Mouse (Mus musculus) fibroblast of lung, adult 2 months (primary cell): ENCODE measurements around the gene Hmgb3.
"Not testable (repeated sequence)": the region's sequence is repeated elsewhere in the genome, so short reads cannot be mapped to it uniquely, and the experiment has no call there.

ENCODE experiments used
- DNase-seq: peaks from one replicate; pipeline ENCODE4 v3.0.0-alpha.2; 2011; ENCODE audit warnings: low read depth

Gene Hmgb3

DNA sequence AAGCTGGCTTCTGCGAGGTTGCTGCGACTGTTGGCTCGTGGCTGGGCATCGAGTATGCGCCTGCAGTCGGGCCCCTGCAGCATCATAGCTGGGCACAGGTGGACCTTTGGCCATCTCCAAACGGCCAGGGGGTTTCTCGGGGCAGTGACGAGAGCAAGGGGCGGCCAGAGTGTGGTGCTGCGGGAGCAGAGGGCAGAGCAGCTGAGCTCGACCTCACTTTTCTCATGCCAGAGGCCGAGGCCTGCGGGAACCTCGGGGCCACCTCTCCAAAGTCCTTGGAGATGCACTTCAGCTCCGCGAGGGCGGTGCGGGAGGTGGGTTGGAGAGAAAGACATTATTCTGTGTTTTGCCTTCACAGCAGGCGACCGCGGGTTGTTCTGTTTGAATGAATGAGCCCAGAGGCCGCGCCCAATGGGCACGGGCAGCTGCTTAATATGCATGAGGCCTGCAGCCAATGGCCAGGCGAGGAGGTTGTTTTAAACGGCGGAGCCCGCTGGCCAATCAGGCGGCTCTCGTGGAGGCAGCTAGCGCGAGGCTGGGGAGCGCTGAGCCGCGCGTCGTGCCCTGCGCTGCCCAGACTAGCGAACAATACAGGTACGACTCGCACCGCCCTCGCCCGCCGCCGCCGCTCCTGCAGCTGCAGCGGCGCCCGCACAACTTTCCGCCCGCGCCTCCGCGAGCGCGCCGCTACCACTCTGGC is at the start of gene Hmgb3:
Hmgb3 (plus strand) TSS at position 504 of the 700 bp plus-strand sequence.
- peak; percentile 40 for DNase-seq

DNA sequence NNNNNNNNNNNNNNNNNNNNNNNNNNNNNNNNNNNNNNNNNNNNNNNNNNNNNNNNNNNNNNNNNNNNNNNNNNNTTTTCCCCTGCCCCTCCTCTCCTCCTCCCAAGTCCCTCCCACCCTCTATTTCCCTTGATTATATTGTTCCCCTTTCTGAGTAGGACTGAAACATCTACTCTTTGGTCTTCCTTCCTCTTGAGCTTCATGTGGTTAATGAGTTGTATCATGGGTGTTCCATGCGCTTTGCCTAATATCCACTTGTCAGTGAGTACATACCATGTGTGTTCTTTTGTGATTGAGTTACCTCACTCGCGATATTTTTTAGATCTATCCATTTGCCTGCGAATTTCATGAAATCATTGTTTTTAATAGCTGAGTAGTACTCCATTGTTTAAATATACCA is 49.1 kb upstream of the Hmgb3 start:
- not testable (repeated sequence) for DNase-seq

DNA sequence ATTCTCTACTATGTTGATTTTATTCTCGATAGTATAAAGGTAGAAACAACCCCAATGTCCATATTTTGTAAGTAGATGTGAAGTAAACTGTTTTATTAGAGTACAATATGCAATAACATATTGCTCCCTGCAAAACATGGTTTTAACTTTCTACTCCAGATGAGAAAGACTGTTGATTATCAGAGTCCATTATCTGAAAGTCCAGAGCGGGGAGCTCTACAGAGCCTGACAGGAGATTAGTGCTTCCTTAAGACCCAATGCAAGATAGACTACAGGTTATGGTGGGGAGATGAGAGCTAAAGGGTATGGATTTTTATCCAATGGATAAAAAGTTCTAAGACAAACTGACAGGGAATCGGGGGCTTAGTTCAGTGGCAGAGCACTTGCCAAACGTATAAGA is 36.5 kb upstream of the Hmgb3 start:
- DNase-seq: no peak

DNA sequence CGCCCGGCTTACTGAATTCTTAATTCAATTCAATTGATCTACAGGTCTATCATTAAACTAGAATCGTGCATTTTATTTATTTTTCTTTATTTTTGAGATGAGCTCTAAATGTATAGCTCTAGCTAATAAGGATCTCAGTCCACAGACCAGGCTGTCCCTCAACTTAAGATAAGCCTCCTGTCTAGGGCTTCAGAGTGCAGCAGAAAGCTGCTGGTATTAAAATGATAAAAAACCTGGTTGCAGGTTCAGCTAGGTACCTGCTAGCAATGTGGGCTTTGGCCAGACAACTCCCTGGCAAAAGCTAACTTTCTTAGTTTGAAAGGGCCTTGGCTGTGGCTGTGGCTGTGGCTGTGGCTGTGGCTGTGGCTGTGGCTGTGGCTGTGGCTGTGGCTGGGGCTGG is 32.8 kb upstream of the Hmgb3 start:
- DNase-seq: no peak

DNA sequence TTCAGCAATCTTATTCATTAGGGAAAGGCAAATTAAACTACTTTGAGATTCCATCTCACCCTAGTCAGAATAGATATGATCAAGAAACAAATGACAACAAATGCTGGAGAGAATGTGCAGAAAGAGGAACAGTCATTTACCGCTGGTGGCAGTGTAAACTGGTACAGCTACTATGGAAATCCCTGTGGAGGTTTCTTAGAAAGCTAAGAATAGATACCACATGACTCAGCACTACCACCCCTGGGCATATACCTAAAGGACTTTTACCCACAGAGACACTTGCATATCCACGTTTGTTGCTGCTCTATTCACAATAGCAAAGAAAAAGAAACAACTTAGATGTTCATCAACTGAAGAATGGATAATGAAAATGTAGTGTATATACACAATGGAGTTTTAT is 31.4 kb upstream of the Hmgb3 start:
- DNase-seq: no peak

DNA sequence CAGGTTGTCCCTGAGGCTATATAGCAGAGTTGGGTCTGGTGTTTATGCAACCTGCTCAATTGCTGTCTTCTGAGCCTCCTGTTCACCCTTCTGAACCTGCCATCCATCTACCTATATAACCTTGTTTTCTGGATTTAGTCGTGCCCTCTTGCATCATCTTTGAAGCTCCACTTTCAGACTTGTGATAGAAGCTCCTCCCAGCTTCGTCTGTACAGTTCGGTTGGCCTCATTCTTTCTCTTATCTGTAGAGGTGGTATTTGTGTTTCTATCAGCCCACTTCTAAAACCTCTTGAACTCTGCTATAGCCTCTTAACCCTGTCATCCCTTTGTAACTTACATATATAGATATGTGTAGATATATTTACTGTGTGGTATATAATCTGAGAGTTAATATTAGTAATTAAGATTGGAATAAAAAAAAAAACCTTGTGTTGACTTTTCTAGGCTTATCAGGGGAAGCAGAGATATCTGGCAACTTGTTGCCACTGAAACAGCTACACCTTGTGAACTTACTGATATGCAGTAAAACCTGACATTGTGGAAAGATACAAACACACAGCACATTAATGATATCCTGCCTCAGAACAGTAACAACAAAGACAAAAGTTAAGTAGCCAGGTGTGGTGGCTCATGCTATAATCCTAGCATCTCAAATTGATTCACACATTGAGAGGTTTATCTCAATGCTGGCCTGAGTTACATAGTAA is 30.0 kb upstream of the Hmgb3 start:
- DNase-seq: no peak

DNA sequence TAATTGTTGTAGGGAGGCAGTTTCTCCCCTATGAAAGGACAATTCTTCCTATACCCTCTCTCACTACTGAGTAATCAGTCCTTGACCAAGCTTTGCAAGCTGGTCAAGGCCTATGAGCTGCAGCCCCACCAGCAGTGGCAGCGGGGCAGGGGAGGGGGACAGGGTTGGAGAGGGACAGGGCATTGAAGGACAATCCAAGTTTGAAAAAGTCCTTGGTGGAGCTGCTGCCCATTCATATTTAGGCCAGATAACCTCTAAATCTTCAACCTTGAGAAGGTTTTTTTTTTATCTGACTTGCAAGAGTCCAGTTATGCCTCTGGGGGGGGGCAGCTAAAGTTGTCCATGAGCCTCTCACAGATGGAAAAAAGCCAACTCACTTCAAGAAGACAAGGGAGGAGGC is 28.3 kb upstream of the Hmgb3 start:
- no peak for DNase-seq

DNA sequence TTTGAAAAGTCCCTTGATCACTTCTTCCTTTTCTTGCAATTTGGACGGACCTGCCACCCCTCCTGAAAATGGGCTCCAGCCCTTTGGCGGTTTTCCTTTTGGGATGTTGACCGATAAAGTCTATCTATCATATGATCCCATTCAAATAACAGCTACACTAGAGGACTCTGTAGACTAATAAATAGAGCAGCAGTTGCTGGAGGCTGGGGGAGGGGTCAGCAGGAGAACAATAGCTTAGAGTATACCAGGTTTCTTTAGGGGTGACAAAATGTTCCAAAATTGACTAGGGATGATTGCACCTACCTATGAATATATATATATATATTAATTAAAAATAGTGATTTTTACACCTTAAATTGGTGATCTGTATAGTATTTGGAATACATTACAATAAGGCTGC is 27.6 kb upstream of the Hmgb3 start:
- DNase-seq: no peak

DNA sequence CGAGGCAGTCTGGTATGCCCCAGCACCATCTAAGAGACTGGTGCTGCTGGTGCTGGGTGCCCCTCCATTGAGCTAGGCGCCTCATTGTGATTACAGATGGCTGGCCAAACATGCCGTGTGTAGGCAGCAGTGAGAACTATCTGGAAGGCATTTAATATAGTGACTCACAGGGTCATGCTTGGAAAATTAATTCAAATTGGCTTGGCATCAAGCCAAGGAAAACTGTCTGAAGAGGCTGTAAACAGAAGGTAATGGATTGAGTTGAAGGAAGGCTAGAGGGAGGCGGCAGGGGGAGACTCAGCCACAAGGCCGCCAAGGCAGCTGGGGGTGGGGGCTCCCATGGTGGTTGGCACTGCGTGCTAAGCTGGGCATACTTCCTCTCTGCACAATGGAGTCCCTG is 27.1 kb upstream of the Hmgb3 start:
- peak; percentile 31 for DNase-seq

DNA sequence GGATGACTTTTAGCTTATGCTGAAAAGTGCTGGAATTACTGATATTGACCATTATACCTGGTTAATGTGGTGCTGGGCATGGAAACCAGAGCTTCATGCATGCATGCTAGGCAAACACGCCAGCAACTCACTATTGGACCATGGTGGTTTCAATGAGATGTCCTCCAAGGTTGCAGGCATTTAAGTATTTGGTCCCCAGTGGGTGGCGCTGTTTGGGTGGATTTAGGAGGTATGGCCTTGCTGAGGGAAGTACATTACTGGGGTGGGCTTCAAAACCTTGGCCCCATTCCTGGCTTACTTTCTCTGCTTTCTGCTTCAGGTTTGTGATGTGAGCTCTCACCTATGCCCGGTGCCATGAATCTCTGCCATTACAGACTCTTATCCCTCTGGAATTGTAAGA is 23.1 kb upstream of the Hmgb3 start:
- DNase-seq: no peak

DNA sequence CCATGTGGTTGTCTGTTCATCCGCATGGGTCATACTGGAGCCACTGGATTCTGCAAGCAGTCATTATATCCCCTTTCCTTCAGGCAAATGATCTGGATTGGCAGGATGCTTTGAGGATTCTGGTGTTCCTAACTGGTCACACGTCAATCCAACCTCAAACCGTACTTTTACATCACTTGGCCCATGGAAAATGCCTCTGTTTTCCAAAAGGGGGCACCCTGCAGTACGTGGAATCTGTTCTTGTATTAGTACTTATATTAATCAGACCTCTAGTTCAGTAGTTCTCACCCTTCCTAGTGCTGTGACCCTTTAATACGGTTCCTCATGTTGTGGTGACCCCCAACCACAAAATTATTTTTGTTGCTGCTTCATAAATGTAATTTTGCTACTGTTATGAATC is 21.6 kb upstream of the Hmgb3 start:
- DNase-seq: no peak

DNA sequence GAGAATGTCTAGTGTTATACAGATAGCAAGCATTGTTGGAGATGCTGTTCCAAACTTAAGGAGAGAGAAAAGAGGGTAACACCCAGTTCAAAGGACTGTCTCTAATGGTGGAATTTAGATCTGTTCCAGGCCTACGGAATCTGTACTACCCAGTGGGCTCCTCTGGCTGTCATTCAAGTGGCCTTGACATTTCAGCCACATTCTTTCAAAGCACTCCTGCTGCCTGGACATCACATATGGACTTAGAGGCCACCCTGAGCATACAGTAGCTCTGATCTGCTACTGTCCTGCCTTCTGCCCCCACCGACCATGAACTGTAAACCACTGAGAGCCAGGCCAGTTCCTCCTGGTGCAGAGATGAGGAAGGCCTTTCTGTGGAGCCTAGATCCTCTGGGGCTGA is 17.9 kb upstream of the Hmgb3 start:
- DNase-seq: no peak

DNA sequence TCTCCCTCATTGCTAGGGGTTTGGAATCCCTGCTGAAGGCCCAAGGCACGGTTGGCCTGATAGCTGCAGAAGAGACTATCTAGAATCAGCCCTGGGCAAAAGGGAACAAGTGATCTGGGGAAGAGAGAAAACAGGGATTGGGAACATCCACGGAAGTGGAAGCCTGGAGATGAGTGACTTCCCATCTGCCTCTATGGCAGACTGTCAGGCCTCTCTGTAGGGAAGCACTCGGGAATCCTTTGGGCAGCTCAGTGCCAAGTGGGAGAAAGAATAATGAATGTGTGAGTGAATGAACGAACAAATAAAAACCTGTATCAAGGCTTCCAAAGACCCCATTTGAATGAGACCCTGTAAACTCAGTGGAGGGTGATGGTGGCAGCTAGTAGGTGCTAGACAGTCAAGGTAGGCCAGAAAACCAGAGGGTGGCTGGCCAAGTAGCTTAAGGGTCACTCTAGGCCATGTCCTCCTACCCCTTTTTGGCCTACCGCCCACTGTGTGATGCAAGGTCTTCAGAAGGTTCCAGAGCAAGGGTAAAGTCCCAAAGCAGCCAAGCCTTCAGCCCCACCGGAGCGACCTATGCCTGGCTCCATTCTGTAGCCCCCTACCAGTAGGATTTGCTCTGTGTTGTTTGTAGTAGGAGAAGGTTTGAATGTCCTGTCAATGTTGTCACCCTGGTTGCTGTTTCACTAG is 14.8 kb upstream of the Hmgb3 start:
- DNase-seq: no peak

DNA sequence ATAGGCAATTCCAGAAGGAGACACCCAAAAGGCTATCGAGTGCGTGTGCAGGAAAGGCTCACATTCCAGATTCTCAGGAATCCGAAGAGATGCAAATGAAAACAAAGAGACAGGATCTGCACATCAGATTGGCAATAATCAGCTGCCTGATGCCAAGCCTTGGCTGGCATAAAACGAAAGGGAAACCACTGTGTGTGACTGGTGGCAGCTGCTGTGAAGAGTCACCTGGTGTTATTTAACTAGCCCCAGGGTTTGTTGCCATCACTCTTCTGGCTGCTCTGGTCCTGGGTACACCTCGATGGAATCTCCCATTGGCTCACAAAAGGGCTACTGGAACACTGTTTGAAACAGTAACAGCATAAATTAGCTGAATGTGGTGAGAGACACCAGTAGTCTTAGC is 11.0 kb upstream of the Hmgb3 start:
- no peak for DNase-seq

DNA sequence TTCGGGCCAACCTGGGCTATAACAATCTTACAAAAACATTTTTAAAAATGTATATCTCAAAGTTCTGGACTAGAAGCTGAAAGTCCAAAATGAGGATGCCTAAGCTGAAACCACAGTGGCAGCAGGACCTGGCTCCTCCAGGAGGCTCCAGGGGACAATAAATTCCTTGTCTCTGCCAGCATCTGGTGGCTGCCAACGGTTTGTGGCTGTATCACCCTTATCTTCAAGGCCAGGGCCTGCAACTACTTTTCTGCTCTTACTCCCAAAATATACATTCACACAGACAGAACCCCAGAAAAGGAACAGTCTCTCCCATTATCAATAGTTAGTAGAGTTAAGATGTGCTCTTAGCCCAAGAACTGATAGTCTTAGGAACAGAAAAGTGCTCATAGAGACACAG is 10.6 kb upstream of the Hmgb3 start:
- no peak for DNase-seq

DNA sequence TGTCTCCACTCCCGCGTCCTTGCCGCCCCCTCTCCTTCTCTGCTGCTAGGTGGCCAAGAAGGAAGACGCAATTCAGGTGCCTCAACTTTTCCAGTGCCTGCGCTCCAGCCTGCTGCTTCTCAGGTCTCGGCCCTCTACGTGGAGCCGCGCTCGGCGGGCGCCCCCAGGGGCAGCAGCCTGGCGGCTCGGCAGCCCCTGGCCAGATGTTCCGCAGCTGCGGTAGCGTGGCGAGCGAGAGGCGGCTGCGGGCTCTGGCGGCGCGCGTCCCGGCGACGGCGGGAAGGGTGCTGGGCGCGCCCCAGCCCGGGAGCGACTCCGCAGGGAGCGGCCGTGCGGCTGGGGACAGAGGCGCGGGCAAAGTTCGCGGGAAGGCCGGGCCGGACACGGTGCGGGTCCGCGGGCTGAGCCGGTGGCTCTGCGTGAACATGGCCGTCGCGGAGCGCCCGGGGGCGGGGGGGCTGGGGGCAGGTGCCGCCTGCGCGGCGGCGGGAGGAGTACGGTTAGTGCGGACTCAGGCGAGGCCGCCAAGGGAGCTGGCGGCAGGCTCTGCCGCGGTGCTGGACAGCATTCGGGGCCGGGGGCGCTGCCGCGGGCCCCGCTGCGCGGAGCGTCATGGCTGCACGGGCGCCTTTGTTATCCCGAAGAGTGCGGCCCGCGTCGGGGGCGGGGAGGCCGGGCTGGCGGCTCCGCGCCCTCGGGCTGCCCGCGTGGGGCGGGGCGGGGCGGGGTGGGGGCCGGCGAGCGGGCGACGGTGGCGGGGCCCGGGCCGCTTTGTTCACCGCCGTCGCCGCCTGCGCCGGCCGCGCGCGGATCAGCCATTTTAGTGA is 610 bp downstream of the Hmgb3 start:
- no peak for DNase-seq

DNA sequence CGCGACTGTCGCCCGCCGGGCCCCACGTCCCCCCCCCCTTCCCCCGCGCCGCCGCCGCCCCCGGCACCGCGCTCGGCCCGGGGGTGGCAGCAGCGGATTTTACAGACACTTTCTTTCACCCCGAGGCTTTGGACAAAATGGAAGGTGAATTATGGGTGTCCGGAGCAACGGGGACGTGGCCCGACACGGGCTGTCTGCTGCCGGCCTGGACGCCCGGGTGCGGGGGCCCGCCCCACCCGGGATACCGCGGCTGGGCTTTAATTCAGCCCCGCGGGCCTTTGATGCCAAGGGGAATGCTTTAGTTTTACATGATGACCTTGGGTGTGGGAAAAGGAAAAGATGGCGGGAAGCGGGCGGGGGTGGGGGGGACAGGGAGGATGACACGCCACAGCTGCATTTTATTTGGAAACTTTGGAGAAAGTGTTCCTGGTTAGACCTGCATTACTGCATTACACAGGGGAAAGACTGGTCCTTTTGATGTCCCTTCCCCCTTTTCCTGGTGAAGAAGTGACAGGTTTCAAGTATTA is 1.3 kb downstream of the Hmgb3 start:
- DNase-seq: no peak

DNA sequence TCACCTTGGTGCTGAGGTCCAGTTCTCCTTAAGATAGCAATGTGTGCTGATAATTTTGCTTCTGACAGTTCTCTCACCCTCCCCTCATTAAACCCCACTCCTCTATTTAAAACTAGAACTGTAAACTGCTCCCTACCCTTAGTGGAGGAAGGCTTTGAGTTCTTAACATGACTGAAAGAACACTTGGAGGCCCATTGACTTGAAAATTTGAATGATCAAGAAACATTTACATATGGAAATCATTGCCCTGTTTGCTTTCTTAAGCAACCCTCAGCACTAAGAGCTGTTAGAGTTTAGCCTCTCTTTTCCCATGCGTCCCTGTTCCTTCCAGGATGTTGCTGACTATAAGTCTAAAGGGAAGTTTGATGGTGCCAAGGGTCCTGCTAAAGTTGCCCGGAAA is 3.6 kb downstream of the Hmgb3 start:
- DNase-seq: no peak

DNA sequence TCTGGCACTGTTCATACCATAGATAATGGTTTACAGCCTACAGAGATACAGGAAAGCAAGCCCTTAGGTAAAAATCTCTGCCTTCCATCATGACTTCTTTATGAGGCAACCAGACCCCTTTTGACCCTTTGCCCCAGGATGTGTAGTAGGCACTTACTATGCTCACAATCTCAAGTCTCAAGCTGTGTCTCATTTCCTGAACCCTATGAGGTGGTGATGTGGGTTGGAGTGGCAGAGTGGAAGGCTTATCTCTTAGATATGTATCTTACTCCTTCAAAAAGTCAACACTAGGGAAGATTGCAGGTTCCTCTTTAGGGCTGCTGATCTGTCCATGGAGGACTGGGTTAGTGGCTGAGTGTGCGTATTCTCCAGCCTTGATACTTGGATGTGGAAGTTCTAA is 5.1 kb downstream of the Hmgb3 start:
- DNase-seq: no peak

DNA sequence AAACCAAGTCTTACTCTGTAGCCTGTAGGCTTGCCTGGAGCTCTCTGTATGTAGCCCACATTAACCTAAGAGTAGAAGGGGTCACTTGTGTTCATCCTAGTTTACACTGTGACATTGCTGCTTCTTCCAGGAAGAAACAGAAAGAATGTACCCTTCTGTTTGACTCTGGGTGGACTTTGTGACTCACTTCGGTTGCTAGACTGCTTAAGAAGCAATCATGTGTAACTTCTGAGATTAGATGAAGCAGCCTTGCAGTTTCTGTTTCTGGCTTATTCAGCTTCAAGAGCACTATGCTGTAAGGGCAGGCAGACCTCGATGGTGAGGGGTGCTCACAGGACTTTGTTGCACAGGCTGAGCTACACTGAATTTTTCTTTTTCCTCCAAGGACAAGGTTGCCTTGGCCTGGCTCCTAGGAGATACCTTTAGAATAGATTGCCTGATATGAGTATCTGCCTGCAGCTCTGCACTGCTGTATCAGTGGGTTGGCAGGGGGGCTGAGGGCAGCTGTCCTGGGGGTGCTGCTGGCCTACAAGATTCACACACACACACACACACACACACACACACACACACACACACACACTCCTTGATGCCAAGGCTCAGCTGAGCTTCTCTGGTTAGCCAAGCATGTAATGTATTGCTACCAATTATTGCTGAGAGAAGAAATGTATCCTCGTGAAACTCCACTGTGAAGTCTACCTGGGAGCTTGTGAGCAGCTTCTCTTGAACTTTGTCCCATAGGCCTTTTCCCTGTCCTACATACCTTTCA is 17.6 kb downstream of the Hmgb3 start:
- no peak for DNase-seq

DNA sequence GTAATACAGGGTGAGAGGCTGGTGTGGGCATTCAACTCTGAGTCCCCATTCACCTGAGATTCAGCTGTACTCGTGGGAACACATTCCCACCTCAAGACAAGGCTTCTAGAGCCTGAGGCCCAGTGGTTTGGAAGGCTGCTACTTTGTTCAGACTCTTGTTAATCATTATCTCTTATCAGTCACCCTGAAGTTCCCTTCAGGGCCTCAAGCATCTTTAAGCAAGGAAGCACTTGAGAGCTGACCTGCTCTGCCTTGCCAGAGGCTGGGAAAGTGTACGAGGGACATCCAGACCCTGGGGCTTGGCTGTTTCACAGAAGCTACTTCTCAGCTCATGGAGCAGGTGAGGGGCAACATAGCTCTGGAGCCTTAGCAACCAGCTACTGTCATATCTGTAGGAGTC is 19.8 kb downstream of the Hmgb3 start:
- DNase-seq: no peak

DNA sequence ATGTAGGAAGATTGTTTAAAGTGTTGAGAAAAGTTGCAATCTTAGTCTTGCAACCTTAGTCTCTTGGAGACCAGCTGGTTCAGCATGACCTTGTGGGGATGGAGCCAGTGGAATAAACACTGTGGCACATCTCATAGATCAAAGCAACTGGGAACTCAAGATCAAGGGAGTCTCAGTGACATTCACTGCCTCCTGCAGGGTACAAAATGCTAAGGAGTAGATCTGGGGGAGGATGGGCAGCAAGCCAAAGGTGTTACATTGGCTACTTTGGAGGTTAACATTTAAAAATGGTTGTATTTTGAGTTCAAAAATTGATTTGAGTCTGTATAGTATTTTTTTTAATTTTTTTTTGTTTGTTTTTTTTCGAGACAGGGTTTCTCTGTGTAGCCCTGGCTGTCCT is 33.5 kb downstream of the Hmgb3 start:
- DNase-seq: no peak
